Mouse (Mus musculus): ENCODE results near the gene Srpr.

Gene Srpr

GRCm38 (mm10) chr9:35199772-35200471, at the start of gene Srpr, which contains the start of gene Tirap:
Srpr (plus strand) TSS chr9:35200175.
Tirap (minus strand) TSS chr9:35200291.
- peak; percentile 92 to 95 for DNase-seq

- DNase-seq = no peak
Measured at GRCm38 (mm10) chr9:35152923-35153322, 47.1 kb upstream of the Srpr start.

GRCm38 (mm10) chr9:35156002-35156710, 43.8 kb upstream of the Srpr start:
- DNase-seq = no peak

GRCm38 (mm10) chr9:35156862-35157261, 43.1 kb upstream of the Srpr start:
- DNase-seq = no peak

- DNase-seq = no peak
Measured at GRCm38 (mm10) chr9:35158477-35158876, 41.5 kb upstream of the Srpr start.

GRCm38 (mm10) chr9:35160662-35161061, 39.3 kb upstream of the Srpr start:
- no peak for DNase-seq

GRCm38 (mm10) chr9:35161721-35162120, 38.3 kb upstream of the Srpr start:
- DNase-seq = no peak

GRCm38 (mm10) chr9:35163011-35163690, 36.8 kb upstream of the Srpr start:
- peak; percentile 81 to 83 for DNase-seq

GRCm38 (mm10) chr9:35164142-35164874, 35.7 kb upstream of the Srpr start:
- DNase-seq = no peak

- DNase-seq = peak in 1 of 2 experiments; percentile 25
Measured at GRCm38 (mm10) chr9:35166144-35166797, 33.7 kb upstream of the Srpr start.

GRCm38 (mm10) chr9:35166798-35167635, 33.0 kb upstream of the Srpr start:
- no peak for DNase-seq

- no peak for DNase-seq
Measured at GRCm38 (mm10) chr9:35170071-35170470, 29.9 kb upstream of the Srpr start.

GRCm38 (mm10) chr9:35173331-35173730, 26.6 kb upstream of the Srpr start:
- no peak for DNase-seq

- DNase-seq = peak; percentile 95 to 98
Measured at GRCm38 (mm10) chr9:35175251-35176123, 24.5 kb upstream of the Srpr start, which contains the start of gene Dcps. Dcps (minus strand) TSS chr9:35176061.

- DNase-seq = no peak
Measured at GRCm38 (mm10) chr9:35176124-35176659, 23.8 kb upstream of the Srpr start.

- DNase-seq = no peak
Measured at GRCm38 (mm10) chr9:35182832-35183231, 17.1 kb upstream of the Srpr start.

- DNase-seq = no peak
Measured at GRCm38 (mm10) chr9:35183359-35183758, 16.6 kb upstream of the Srpr start.

- no peak for DNase-seq
Measured at GRCm38 (mm10) chr9:35186430-35186829, 13.5 kb upstream of the Srpr start.

- no peak for DNase-seq
Measured at GRCm38 (mm10) chr9:35187351-35187903, 12.5 kb upstream of the Srpr start.

- DNase-seq = peak; percentile 42 to 49
Measured at GRCm38 (mm10) chr9:35188700-35189099, 11.3 kb upstream of the Srpr start.

Data from cerebellum, adult 18-20 months (tissue).